Mouse (Mus musculus): ENCODE results near the gene Vmn1r89. TPM values are rescaled to one million over a fixed set of nuclear protein-coding genes. Genes with fewer than 3 reads are reported as not detected.

Gene Vmn1r89
- polyA plus RNA-seq (2016; fragmentation: Nextera tagmentation; extraction: Ambion mirVana): not detected in 2 replicates

DNA sequence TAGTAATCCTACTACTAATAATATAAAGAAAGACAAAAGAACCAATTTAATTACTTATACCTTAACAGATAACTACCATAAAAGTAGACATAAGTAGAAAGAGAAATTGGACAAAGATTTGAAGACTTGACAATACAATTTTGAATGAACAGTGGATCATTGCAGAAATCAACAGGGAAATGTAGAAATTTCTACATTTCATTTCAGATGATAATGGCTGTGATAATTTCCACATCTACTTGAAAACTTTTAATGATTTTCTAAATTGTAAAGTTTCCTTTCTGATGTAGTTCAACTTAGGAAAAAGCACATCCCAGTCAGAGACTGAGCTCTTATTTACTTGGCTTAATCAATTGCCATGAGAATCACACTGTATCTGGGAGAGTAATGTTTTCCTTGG is at the start of gene Vmn1r89:
Gene Vmn1r89, plus strand, starts transcription at position 301 of the 400 bp plus-strand sequence.
- Histone ChIP-seq H3K27ac (no peak within 1 kb of the TSS), H3K4me2 (no peak within 1 kb of the TSS), H3K4me1 (no peaks in the 10 kb centered on the region)

DNA sequence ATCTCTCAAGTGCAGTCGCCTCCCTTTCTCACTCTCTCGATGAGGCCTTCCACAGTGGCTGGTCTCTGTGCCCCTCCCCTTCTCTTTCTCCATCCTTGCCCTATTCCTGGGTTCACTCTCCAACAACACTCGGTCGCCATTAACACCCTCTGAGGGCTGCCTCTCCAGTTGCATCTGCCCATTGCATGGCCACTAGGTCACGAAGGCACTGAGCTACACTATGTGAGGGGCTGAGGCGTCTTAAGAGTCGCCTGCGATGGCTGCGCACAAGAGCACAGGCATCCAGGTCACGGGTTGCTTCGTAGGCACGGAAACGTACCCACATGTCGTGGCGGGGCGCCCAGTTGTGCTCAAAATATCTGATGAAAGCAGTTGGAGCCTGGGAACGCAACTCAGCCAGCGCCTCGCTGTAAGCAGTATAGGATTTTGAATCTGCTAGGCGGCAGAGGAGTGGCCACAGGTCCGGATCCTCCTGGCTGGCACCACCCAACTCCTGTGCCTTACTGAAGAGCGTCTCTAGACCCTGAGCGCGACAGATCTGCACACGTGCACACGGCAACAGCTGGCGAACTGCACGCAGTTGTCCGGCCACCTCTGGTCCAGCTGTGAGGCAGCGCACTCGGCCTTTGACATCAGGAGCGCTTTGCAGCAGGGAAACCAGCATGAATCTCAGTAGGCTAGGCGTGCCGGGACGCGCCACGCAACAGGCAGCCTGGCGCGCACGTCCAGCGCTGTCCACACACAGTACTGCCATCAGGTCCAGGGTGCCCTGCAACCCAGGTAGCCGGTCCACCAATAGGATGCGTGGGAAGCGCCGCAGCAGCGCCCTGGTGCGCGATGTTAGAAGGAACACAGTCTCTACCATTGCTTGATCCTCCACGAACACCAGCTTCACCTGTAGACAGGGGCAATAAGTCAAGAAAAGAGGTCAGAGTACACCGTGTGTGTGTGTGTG is 48.2 kb downstream of the Vmn1r89 start:
- no peak overlapping the region for H3K4me3 ChIP-seq
- H3K4me1 ChIP-seq: no peaks in the 10 kb centered on the region
- no peak for ATAC-seq
- 39% methylated on average over 50 of the region's 50 CpGs for WGBS (ENCODE audit: insufficient replicate concordance)
- no peaks in the 10 kb centered on the region for H3K9me3 ChIP-seq (replicated peaks)
- no peak overlapping the region for H3K4me2 ChIP-seq
- H3K36me3 ChIP-seq: no peaks in the 10 kb centered on the region
- no peak overlapping the region for H3K9ac ChIP-seq
- H3K27ac ChIP-seq: no peak overlapping the region
- peaks cover 10% of the 10 kb centered on the region; the same call in 1 of the 2 replicates for H3K27me3 ChIP-seq (replicated peaks)

More for the DNA sequence above, at the start of gene Vmn1r89:
- H3K27me3 ChIP-seq (replicated peaks): no peaks in the 10 kb centered on the region
- no peak for ATAC-seq
- H3K36me3 ChIP-seq: no peaks in the 10 kb centered on the region
- no peak within 1 kb of the TSS for H3K9ac ChIP-seq
- no peaks in the 10 kb centered on the region for H3K9me3 ChIP-seq (replicated peaks)
- no peak within 1 kb of the TSS for H3K4me3 ChIP-seq

DNA sequence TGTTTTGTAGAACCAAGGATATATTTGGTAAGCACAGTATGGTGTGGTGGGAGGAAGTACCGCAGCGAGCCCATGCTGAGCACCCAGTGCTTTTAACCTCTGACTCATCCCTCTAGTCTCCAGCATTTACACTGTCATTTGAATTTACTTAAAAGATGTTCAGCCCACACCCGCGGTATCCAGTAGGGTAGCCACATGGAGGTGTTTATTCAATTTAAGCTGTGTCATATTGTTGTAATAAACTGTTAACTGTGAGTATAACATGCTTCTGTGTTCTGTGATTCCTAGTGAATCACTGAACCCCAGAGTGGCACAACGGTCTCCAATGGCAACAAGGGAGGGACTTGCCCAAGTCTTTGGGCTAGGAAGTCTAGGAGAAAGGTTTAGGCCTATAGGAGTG is 51.0 kb downstream of the Vmn1r89 start:
- H3K27me3 ChIP-seq (replicated peaks): peaks cover 10% of the 10 kb centered on the region; the same call in 1 of the 2 replicates
- no peaks in the 10 kb centered on the region for H3K4me1 ChIP-seq
- ATAC-seq: no peak
- no peak overlapping the region for H3K27ac ChIP-seq
- no peak overlapping the region for H3K9ac ChIP-seq
- 66% methylated on average over 5 of the region's 5 CpGs for WGBS (ENCODE audit: insufficient replicate concordance)
- no peaks in the 10 kb centered on the region for H3K36me3 ChIP-seq
- no peaks in the 10 kb centered on the region for H3K9me3 ChIP-seq (replicated peaks)
- no peak overlapping the region for H3K4me3 ChIP-seq
- H3K4me2 ChIP-seq: no peak overlapping the region

DNA sequence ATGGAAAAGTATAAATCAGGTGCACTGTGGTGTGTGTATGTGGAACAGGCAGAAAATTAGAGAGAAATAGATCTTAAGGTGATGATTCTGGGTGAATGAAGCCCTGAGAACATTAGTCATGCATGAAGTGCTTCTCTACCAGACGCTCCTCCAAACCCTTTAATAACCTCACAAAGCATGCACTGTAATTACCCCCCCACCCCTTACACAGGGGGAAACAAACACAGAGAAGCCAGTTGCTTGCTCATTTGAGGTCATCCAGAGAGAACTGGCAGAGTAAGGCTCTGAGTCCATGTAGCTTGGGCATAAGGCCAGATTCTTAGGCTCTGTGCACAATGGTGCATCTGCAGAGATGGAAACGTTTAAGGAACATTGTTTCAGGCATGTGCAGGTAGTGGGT is 51.6 kb downstream of the Vmn1r89 start:
- 73% methylated on average over 2 of the region's 2 CpGs for WGBS (ENCODE audit: insufficient replicate concordance)
- Histone ChIP-seq H3K4me1 (no peaks in the 10 kb centered on the region), H3K36me3 (no peaks in the 10 kb centered on the region), H3K4me3 (no peak overlapping the region), H3K9me3 (replicated peaks) (no peaks in the 10 kb centered on the region), H3K4me2 (no peak overlapping the region), H3K27ac (no peak overlapping the region), H3K27me3 (replicated peaks) (peaks cover 10% of the 10 kb centered on the region; the same call in 1 of the 2 replicates), H3K9ac (no peak overlapping the region)
- ATAC-seq: no peak

DNA sequence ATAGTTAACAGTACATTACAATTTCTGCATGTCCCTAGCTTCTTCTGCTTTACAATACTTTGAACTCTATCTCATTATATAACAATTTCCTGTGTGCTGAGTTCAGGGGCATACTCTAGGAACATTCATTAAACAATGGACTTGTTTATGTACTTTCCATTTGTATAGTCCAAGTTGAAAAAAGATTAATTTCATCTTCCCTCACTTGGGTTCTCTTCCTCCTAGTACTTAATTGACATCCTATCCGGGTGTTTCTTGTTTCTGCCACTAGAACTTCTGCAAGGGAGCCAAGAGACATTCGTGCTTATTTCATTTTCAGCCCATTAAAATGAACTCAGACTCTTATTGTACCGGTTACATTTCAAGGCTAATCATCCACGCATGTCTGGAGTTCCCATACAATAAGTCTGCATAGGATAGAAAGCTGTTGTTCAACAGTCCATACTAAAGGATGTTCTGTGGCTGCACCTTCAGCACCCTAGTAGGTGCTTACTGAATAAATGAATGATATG is 56.0 kb downstream of the Vmn1r89 start:
- H3K9me3 ChIP-seq (replicated peaks): no peaks in the 10 kb centered on the region
- H3K27me3 ChIP-seq (replicated peaks): no peaks in the 10 kb centered on the region
- ATAC-seq: no peak
- H3K4me3 ChIP-seq: no peak overlapping the region
- H3K4me1 ChIP-seq: no peaks in the 10 kb centered on the region
- H3K36me3 ChIP-seq: no peaks in the 10 kb centered on the region
- 72% methylated on average over 4 of the region's 4 CpGs for WGBS (ENCODE audit: insufficient replicate concordance)
- H3K4me2 ChIP-seq: no peak overlapping the region
- no peak overlapping the region for H3K9ac ChIP-seq
- H3K27ac ChIP-seq: no peak overlapping the region

DNA sequence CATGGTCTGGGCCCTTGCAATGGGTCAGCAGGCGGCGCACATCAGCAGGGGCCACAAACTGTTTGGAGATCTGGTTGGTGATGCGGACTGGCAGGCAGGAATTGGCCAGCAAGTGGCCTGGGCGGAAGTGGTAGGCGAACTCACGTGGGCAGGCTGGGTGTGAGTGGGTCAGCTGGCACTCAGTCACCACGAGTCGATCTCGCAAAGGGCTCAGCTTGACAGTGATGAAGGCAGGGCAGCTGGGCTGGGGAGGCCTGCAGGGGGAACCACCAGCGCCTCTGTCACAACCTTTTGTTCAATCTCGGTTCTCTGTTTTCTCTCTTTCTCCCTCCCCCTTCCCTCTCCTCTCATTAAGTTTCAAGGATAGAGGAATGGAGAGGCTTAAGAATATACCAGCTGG is 56.6 kb downstream of the Vmn1r89 start:
- no peak overlapping the region for H3K4me2 ChIP-seq
- no peak for ATAC-seq
- H3K27ac ChIP-seq: no peak overlapping the region
- H3K36me3 ChIP-seq: no peaks in the 10 kb centered on the region
- no peaks in the 10 kb centered on the region for H3K4me1 ChIP-seq
- no peaks in the 10 kb centered on the region for H3K9me3 ChIP-seq (replicated peaks)
- 70% methylated on average over 11 of the region's 11 CpGs for WGBS (ENCODE audit: insufficient replicate concordance)
- no peak overlapping the region for H3K4me3 ChIP-seq
- H3K9ac ChIP-seq: no peak overlapping the region
- no peaks in the 10 kb centered on the region for H3K27me3 ChIP-seq (replicated peaks)

Other genes starting within 250 kb of the Vmn1r89 start
- gene Zfp324, start 247.2 kb upstream of the Vmn1r89 start, polyA plus RNA-seq (2016; fragmentation: Nextera tagmentation; extraction: Ambion mirVana): 4.4 and 5.1 TPM in 2 replicates
- 5.4 and 5.7 TPM in 2 replicates for gene Zfp446, start 235.2 kb upstream of the Vmn1r89 start, polyA plus RNA-seq (2016; fragmentation: Nextera tagmentation; extraction: Ambion mirVana)
- gene Slc27a5, start 214.8 kb upstream of the Vmn1r89 start, polyA plus RNA-seq (2016; fragmentation: Nextera tagmentation; extraction: Ambion mirVana): 1.3 and 1.5 TPM in 2 replicates
- 201 and 203 TPM in 2 replicates for gene Trim28, start 213.9 kb upstream of the Vmn1r89 start, polyA plus RNA-seq (2016; fragmentation: Nextera tagmentation; extraction: Ambion mirVana)
- gene Zbtb45, start 203.0 kb upstream of the Vmn1r89 start, polyA plus RNA-seq (2016; fragmentation: Nextera tagmentation; extraction: Ambion mirVana): 16.2 and 20.0 TPM in 2 replicates
- gene Chmp2a, start 178.2 kb upstream of the Vmn1r89 start, polyA plus RNA-seq (2016; fragmentation: Nextera tagmentation; extraction: Ambion mirVana): 133 and 134 TPM in 2 replicates
- gene Ube2m, start 174.7 kb upstream of the Vmn1r89 start, polyA plus RNA-seq (2016; fragmentation: Nextera tagmentation; extraction: Ambion mirVana): 145 and 148 TPM in 2 replicates
- gene Mzf1, start 158.3 kb upstream of the Vmn1r89 start, polyA plus RNA-seq (2016; fragmentation: Nextera tagmentation; extraction: Ambion mirVana): 0.77 and 1.4 TPM in 2 replicates
- gene Vmn1r85, start 117.8 kb upstream of the Vmn1r89 start, polyA plus RNA-seq (2016; fragmentation: Nextera tagmentation; extraction: Ambion mirVana): not detected in 2 replicates
- gene Vmn1r86, start 93.1 kb upstream of the Vmn1r89 start, polyA plus RNA-seq (2016; fragmentation: Nextera tagmentation; extraction: Ambion mirVana): not detected in 2 replicates
- not detected in 2 replicates for gene Vmn1r87, start 72.9 kb upstream of the Vmn1r89 start, polyA plus RNA-seq (2016; fragmentation: Nextera tagmentation; extraction: Ambion mirVana)
- 0.02 TPM in 1 of 2 replicates, not detected in the other for gene Vmn1r88, start 53.5 kb upstream of the Vmn1r89 start, polyA plus RNA-seq (2016; fragmentation: Nextera tagmentation; extraction: Ambion mirVana)
- 126 and 131 TPM in 2 replicates for gene Lig1, start 64.3 kb downstream of the Vmn1r89 start, polyA plus RNA-seq (2016; fragmentation: Nextera tagmentation; extraction: Ambion mirVana)
- 3.1 and 3.3 TPM in 2 replicates for gene Zswim9, start 65.7 kb downstream of the Vmn1r89 start, polyA plus RNA-seq (2016; fragmentation: Nextera tagmentation; extraction: Ambion mirVana)
- 1.2 and 1.5 TPM in 2 replicates for gene Pla2g4c, start 111.6 kb downstream of the Vmn1r89 start, polyA plus RNA-seq (2016; fragmentation: Nextera tagmentation; extraction: Ambion mirVana)
- 0.10 TPM in 1 of 2 replicates, not detected in the other for gene Cabp5, start 185.1 kb downstream of the Vmn1r89 start, polyA plus RNA-seq (2016; fragmentation: Nextera tagmentation; extraction: Ambion mirVana)
- gene Bsph1, start 237.8 kb downstream of the Vmn1r89 start, polyA plus RNA-seq (2016; fragmentation: Nextera tagmentation; extraction: Ambion mirVana): not detected in 2 replicates